18 mouse cellular contexts compared by ENCODE assay signal in genomic region chr19:40506965-40507364, GRCm38 (mm10).
"Had no signal": no experiment of that assay in that cellular context is flagged by ENCODE, and none has a peak within 500 bp of the region (broad histone marks: within the 10 kb centered on the region; RNA-seq: fewer than 3 reads in every experiment).

No protein-coding gene starts in this region.

- H3K4me2 ChIP-seq: lung, embryonic 14.5 days; neural tube, embryonic 13.5 days; neural tube, embryonic 15.5 days had no signal

- H3K36me3 ChIP-seq: midbrain, embryonic 10.5 days had no signal

- H3K27me3 ChIP-seq: neural tube, embryonic 13.5 days; neural tube, embryonic 15.5 days had no signal

- H3K27ac ChIP-seq: midbrain, embryonic 10.5 days; neural tube, embryonic 13.5 days; neural tube, embryonic 15.5 days had no signal

- H3K4me3 ChIP-seq: midbrain, embryonic 10.5 days; myocyte; neural tube, embryonic 13.5 days; neural tube, embryonic 15.5 days had no signal

- DNase-seq: lung, adult 18-20 months; lung, embryonic 14.5 days; lung, postnatal 10 days; lung, postnatal 4 days; midbrain, embryonic 14.5 days; retina, postnatal 1 day; right cerebral cortex, adult 18-20 months; right cerebral cortex, postnatal 25 days; right cerebral cortex, postnatal 4 days; spleen, adult 18-20 months; thymus, adult 18-20 months; thymus, postnatal 14 days; thymus, postnatal 36 days had no signal

- H3K9me3 ChIP-seq: midbrain, embryonic 10.5 days; neural tube, embryonic 13.5 days; neural tube, embryonic 15.5 days had no signal

- ATAC-seq: midbrain, embryonic 16.5 days had no signal

- H3K9ac ChIP-seq: lung, embryonic 14.5 days; neural tube, embryonic 13.5 days; neural tube, embryonic 15.5 days had no signal
